Mouse (Mus musculus): ENCODE results near the gene Ankrd44. TPM values are rescaled to one million over a fixed set of nuclear protein-coding genes. Genes with fewer than 3 reads are reported as not detected.

The Ankrd44 gene
- polyA plus RNA-seq, 1 experiment from 2014 or later: 20.9 TPM

DNA sequence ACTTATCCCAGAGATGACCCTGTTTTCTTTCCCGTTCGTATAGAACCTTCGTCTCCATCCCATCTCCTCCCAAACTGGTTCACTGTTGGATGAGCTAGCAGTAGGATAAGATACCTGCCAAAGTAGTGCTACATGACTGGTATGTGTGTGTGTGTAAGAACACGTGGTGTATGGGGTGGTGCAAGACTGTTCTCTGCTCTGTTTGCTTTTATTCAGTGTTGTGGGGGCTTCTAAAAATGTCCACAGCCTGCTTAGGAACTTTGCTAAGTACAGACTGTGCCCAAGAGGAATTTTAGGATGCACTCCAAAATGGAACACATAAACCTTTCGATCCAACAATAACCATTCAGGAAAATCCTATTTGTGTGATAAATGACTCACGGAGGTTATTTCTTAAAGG lies 209.3 kb downstream of the Ankrd44 start:
- no peak overlapping the region for H3K27ac ChIP-seq
- H3K4me1 ChIP-seq: no peaks in the 10 kb centered on the region
- H3K9me3 ChIP-seq (replicated peaks): no peaks in the 10 kb centered on the region
- 88% methylated on average over 6 of the region's 6 CpGs for whole genome bisulfite sequencing
- no peak overlapping the region for H3K4me2 ChIP-seq (replicated peaks)
- H3K36me3 ChIP-seq: no peaks in the 10 kb centered on the region
- H3K4me3 ChIP-seq: no peak overlapping the region
- H3K27me3 ChIP-seq: no peaks in the 10 kb centered on the region
- H3K9ac ChIP-seq: no peak overlapping the region
- ATAC-seq (ENCODE audit: low FRiP score): no peak

DNA sequence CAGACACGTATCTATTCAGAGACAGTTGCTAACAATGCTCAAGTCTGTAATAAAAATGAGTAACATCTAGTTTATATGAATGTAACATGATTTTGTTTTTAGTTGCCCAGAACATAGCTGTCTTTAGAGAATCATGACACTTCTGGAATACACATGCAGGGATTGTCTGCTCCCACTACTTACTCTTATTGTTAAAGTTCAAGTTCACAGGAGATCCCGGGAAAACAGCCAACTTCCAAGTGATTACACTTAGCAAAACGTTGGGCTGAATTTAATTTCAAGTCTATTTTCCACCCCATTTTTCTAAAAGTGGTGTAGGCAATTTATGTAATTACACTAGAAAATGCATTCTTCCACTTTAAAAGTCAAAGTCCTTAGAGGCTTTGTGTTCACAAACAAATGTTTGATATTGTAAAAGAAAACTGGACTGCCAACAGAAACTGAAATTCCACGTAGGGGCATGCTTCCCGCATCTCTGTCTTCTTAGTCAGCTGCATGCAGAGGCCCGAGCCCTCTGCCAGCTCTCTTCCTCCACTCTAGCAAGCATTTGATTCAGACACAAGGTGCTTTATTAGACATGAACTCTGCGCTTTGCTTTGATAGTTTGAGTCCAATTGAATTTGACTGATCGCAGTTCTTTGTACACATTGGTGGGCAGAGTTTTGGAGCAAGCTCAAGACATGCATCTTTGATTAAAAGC lies 211.0 kb downstream of the Ankrd44 start:
- Histone ChIP-seq H3K27me3 (no peaks in the 10 kb centered on the region), H3K4me1 (no peaks in the 10 kb centered on the region), H3K9ac (no peak overlapping the region), H3K36me3 (no peaks in the 10 kb centered on the region), H3K9me3 (replicated peaks) (no peaks in the 10 kb centered on the region), H3K4me2 (replicated peaks) (no peak overlapping the region), H3K27ac (no peak overlapping the region), H3K4me3 (no peak overlapping the region)
- 83% methylated on average over 8 of the region's 8 CpGs for WGBS
- ATAC-seq (ENCODE audit: low FRiP score): no peak

DNA sequence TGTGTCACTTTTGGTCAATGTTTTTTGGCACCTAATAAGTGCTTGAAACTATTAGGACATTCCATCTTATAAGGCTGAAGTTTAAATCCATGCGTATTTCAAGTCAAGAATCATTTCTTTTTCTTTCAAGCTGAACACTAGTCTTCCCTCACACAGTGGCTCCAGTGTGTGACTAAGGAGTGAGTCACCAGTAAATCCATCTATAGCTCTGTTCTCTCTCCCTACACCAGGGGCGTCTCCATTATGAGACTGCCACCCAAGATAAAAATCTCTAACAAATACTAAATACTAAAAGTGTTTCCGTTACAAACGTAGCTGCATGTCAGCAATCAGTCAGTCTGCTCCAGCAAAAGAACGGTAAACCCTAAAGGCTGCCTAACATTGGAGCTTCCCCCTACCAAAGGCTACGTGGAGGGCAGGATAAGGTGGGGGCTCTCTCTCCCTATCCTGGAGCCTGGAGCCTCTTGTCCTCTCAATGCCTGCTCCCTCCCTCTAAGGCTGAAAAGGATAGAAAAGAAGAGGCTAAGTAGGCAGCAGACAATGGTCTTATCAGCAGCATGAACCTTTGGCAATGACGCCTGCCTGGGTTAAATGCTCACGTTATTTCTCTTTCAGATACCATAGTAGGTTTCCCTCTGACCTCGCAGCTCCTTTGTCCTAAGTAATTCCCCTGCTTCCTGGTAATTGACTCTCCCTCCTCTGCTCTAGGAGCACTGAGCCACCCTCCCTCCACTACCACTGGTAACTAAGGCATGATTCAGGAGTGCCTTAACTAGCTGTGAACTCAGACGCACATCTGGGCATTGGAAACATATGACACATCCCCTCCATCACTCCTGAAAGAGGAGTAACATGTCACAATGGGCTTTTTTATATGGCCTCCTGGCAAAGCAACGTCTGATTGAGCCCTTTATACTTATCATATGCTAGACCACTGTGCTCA lies 212.7 kb downstream of the Ankrd44 start:
- no peak for ATAC-seq (ENCODE audit: low FRiP score)
- 64% methylated on average over 11 of the region's 11 CpGs for WGBS
- H3K4me1 ChIP-seq: no peaks in the 10 kb centered on the region
- no peak overlapping the region for H3K9ac ChIP-seq
- no peak overlapping the region for H3K27ac ChIP-seq
- H3K9me3 ChIP-seq (replicated peaks): no peaks in the 10 kb centered on the region
- H3K4me3 ChIP-seq: no peak overlapping the region
- no peaks in the 10 kb centered on the region for H3K36me3 ChIP-seq
- no peak overlapping the region for H3K4me2 ChIP-seq (replicated peaks)
- no peaks in the 10 kb centered on the region for H3K27me3 ChIP-seq

DNA sequence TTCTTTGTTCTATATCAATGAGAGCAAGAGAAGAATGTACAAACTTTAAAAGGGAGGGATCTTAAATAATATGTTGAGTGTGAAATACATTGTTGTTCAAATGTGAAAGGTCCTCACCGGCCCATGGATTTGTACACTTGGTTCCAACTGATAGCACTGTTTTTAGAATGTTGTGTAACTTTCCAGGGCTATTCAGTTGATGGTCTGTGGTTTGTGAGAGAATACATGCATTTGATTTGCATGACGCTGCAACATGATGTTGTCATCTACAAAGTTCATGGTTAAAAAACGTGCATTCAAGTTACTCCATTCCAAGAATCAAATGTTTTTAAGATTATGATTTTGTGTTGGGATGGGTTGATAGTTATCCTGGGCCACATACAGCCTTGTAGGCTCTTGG lies 214.6 kb downstream of the Ankrd44 start:
- Histone ChIP-seq H3K36me3 (no peaks in the 10 kb centered on the region), H3K27me3 (no peaks in the 10 kb centered on the region), H3K4me2 (replicated peaks) (no peak overlapping the region), H3K9me3 (replicated peaks) (no peaks in the 10 kb centered on the region), H3K4me1 (peaks cover 11% of the 10 kb centered on the region; the same call in 1 of the 2 replicates), H3K9ac (no peak overlapping the region), H3K27ac (no peak overlapping the region), H3K4me3 (no peak overlapping the region)
- WGBS: 91% methylated on average over 3 of the region's 3 CpGs
- no peak for ATAC-seq (ENCODE audit: low FRiP score)

DNA sequence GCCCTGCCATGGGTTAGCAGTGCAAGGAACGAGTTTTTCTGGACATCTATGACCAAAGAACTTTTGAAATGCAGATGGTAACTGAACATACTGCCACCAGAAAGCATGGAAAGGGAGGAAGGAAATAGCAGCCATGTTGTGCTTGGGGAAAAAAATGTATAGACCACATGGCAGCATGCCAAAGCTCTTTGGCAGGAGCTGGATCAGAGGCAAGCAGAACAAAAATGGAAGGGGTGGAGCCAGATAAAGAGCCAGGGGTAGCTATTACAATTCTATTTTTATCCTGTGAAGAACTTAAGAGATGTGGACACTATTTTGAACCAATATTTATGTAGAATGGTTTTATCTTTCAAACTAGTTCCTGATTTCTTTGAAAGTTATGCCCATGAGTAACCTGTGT lies 215.6 kb downstream of the Ankrd44 start:
- no peaks in the 10 kb centered on the region for H3K36me3 ChIP-seq
- no peak overlapping the region for H3K4me2 ChIP-seq (replicated peaks)
- no peaks in the 10 kb centered on the region for H3K27me3 ChIP-seq
- H3K9ac ChIP-seq: no peak overlapping the region
- 74% methylated on average over 1 of the region's 1 CpGs for WGBS
- peaks cover 11% of the 10 kb centered on the region; the same call in 1 of the 2 replicates for H3K4me1 ChIP-seq
- H3K27ac ChIP-seq: no peak overlapping the region
- no peaks in the 10 kb centered on the region for H3K9me3 ChIP-seq (replicated peaks)
- ATAC-seq (ENCODE audit: low FRiP score): no peak
- no peak overlapping the region for H3K4me3 ChIP-seq

DNA sequence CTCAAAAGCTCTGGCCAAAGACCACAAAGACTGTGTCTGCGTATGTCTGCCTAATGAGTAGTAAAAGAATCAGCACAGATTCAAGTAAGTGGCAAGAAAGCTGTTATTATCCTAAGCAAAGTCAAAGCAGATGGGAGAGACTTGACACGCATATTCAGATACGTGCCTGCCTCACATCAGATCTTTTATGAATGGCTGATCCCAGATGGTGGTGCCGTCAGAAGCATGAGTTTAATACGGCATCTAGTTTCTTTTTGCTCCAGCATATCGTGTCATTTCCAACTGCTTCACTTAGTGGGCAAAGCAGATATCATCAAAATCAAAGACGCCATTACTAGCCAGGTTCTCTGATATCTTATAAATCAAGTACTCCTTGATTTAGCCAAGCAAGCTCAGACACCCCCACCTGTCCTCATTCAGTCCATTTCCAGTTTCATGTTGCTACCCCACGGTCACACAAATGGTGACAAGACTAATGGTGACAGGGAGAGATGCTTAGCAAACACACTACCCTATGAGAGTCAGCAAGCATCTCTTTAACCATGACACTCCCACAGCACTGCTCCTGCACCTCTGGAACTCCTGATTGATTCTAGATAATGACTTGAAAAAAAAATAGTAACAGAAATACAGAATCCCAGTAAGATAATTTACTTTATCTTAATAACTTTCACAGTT lies 218.2 kb downstream of the Ankrd44 start:
- Histone ChIP-seq H3K4me2 (replicated peaks) (no peak overlapping the region), H3K27ac (no peak overlapping the region), H3K36me3 (no peaks in the 10 kb centered on the region), H3K9me3 (replicated peaks) (no peaks in the 10 kb centered on the region), H3K9ac (no peak overlapping the region), H3K27me3 (no peaks in the 10 kb centered on the region), H3K4me3 (no peak overlapping the region), H3K4me1 (peaks cover 11% of the 10 kb centered on the region; the same call in 1 of the 2 replicates)
- ATAC-seq (ENCODE audit: low FRiP score): peak; percentile 48; the same call in 1 of the 2 replicates
- 73% methylated on average over 8 of the region's 8 CpGs for WGBS

DNA sequence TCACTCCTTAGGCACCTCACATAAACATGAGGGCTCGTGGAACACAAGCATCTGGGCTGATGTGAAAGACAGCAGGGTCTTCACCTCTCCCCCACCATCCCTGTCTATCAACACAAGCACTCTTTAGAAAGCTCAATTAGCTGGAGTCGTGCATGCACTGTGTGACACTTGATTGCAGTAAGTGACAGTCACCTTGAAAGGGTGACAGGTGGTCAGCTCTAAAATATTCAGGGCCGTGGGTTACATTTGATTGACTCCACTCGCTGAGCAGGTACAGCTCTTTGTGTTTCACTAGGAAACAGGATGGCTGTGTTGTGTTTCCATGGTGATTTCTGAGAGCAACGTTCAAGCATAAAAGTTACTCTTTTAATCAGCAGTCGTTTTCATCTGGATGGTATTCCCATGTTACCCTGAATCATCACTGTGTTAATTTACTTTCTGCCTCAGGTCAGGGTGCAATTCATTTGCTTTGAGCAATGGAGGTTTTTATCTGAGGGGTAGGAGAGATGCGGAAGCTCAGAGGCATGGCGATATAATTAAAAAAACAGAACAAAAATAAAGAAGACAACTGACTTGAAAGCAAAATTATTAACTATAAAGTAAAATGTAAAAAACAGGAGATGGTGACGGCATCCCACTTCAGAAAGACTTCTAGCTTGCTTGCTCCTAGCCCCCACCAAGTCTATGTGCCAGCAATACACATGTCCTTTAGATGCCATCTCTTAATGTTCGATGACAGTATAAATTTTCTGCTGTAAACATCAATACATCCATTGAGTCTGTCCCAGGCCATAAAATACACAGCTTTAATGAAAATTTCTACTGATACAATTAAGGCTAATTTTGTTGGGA lies 218.9 kb downstream of the Ankrd44 start:
- H3K9ac ChIP-seq: no peak overlapping the region
- no peaks in the 10 kb centered on the region for H3K27me3 ChIP-seq
- H3K9me3 ChIP-seq (replicated peaks): no peaks in the 10 kb centered on the region
- peaks cover 11% of the 10 kb centered on the region; the same call in 1 of the 2 replicates for H3K4me1 ChIP-seq
- no peak overlapping the region for H3K4me2 ChIP-seq (replicated peaks)
- no peak overlapping the region for H3K27ac ChIP-seq
- 65% methylated on average over 10 of the region's 10 CpGs for WGBS
- H3K4me3 ChIP-seq: no peak overlapping the region
- ATAC-seq (ENCODE audit: low FRiP score): peak; percentile 76
- H3K36me3 ChIP-seq: no peaks in the 10 kb centered on the region

DNA sequence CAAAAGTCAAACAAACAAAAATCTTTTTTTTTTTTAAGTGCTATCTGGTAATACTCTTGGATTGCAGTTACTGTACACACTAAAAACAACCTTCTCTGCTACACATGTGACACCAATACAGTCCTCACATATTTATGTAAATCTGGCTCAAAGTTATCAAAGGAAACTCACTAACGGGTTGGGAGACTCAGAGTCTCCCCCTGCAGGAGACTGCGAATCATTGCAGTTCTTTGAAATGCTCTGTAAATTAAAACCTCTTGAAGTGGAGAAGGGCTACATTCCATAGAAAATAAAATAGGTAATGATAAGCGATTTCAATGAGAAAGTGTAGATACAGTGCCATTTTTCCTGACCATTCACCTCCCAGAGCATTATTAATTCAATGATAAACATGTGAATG lies 219.6 kb downstream of the Ankrd44 start:
- no peak for ATAC-seq (ENCODE audit: low FRiP score)
- WGBS: 22% methylated on average over 3 of the region's 3 CpGs
- no peaks in the 10 kb centered on the region for H3K9me3 ChIP-seq (replicated peaks)
- no peak overlapping the region for H3K4me3 ChIP-seq
- H3K4me1 ChIP-seq: peaks cover 11% of the 10 kb centered on the region; the same call in 1 of the 2 replicates
- H3K9ac ChIP-seq: no peak overlapping the region
- H3K4me2 ChIP-seq (replicated peaks): no peak overlapping the region
- no peaks in the 10 kb centered on the region for H3K27me3 ChIP-seq
- no peak overlapping the region for H3K27ac ChIP-seq
- H3K36me3 ChIP-seq: no peaks in the 10 kb centered on the region

DNA sequence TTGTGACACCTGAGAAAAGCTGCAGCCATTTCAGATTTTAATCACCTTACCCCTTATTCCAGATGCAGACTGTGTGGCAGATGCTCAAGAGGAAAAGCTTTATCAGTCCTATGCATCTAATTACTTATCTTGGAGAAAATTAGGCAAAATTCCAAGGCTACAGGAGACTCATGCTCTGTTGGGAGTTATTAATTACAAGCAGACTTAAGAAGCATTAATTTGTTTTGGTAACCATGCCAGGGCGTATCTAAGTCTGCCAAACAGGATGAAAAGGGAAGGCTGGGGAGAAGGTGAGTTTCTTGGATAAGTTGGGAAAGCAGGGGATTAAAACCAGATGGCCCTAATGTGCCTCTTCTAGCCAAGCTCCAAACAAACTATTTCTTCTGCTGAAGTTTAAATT lies 222.7 kb downstream of the Ankrd44 start:
- Histone ChIP-seq H3K9ac (no peak overlapping the region), H3K27ac (no peak overlapping the region), H3K36me3 (no peaks in the 10 kb centered on the region), H3K4me2 (replicated peaks) (no peak overlapping the region), H3K4me3 (no peak overlapping the region), H3K27me3 (no peaks in the 10 kb centered on the region), H3K4me1 (peaks cover 11% of the 10 kb centered on the region; the same call in 1 of the 2 replicates), H3K9me3 (replicated peaks) (no peaks in the 10 kb centered on the region)
- ATAC-seq (ENCODE audit: low FRiP score): no peak
- WGBS: 62% methylated on average over 1 of the region's 1 CpGs

DNA sequence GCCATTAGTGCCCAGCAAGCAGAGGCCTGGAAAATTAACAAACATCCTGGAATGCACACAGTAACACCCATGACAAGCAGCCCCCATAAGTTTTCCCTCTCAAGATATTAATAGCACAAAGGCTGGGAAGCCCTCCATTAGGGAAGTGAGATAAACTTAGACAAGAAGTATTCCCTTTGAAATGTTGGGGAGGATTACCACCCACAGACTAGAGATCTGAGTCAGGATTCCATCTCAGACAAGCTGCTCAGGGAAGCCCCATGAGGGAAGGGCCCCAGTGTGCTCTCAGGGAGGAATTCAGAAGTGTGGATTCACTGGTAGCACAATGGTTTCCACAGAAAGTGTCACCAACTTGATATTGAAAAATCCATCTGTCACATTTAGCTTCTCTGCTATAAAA lies 223.3 kb downstream of the Ankrd44 start:
- Histone ChIP-seq H3K36me3 (no peaks in the 10 kb centered on the region), H3K4me1 (peaks cover 8% of the 10 kb centered on the region; the same call in 1 of the 2 replicates), H3K9ac (no peak overlapping the region), H3K27ac (no peak overlapping the region), H3K4me3 (no peak overlapping the region), H3K4me2 (replicated peaks) (no peak overlapping the region), H3K9me3 (replicated peaks) (no peaks in the 10 kb centered on the region), H3K27me3 (no peaks in the 10 kb centered on the region)
- no peak for ATAC-seq (ENCODE audit: low FRiP score)

DNA sequence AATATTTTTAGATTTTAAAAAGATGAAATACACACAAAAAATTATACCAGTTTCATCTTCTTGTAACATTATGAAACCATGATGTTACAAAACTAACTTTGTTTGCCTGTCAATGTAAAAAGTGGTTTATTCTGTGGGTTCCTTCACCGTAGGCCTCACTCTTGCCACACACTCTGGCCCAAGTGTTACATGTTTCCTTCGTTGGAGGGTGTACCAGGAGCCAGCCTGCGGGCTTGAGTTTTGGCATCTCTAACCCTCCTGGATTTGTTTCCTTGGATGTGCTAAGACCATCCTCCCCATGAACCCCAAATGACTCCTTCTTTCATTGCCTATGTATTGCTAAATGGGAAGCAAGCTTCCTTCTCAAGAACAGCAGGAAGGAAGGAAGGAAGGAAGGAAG lies 230.8 kb downstream of the Ankrd44 start:
- H3K4me2 ChIP-seq (replicated peaks): no peak overlapping the region
- 96% methylated on average over 3 of the region's 3 CpGs for WGBS
- no peak for ATAC-seq (ENCODE audit: low FRiP score)

More for the DNA sequence above, 230.8 kb downstream of the Ankrd44 start:
- H3K36me3 ChIP-seq: no peaks in the 10 kb centered on the region
- H3K27me3 ChIP-seq: no peaks in the 10 kb centered on the region
- H3K9me3 ChIP-seq (replicated peaks): no peaks in the 10 kb centered on the region
- no peaks in the 10 kb centered on the region for H3K4me1 ChIP-seq
- no peak overlapping the region for H3K4me3 ChIP-seq
- H3K9ac ChIP-seq: no peak overlapping the region
- H3K27ac ChIP-seq: no peak overlapping the region
